Mouse (Mus musculus): ENCODE measurements around the gene Hck. TPM values are rescaled to one million over a fixed set of nuclear protein-coding genes. Genes with fewer than 3 reads are reported as not detected.

Hck gene
- total and polyA plus RNA-seq, 2 experiments from 2014 or later: 1.7 to 6.4 TPM

GRCm38 (mm10) chr2:153131019-153131418 lies 22.8 kb downstream of the Hck start:
- no peak for TF ChIP-seq EP300 (IDR thresholded peaks at IDR 0.05; ENCODE audit: low read depth)
- peak; percentile 31 for TF ChIP-seq CTCF (IDR thresholded peaks at IDR 0.05; ENCODE audit: low read depth)
- Histone ChIP-seq H3K4me3 (ENCODE audit: low read depth, low read length) (no peak overlapping the region), H3K9ac (replicated peaks; ENCODE audit: low read depth, low read length) (no peak overlapping the region), H3K27ac (ENCODE audit: low read depth) (no peak overlapping the region), H3K4me2 (ENCODE audit: low read depth, low read length) (no peak overlapping the region), H3K4me1 (ENCODE audit: control insufficient read depth, insufficient read depth) (peaks cover 6% of the 10 kb centered on the region; the same call in 1 of the 2 replicates), H3K9me3 (replicated peaks; ENCODE audit: control insufficient read depth, low read length) (no peaks in the 10 kb centered on the region), H3K36me3 (replicated peaks; ENCODE audit: control insufficient read depth, insufficient read depth, low read length) (no peaks in the 10 kb centered on the region), H3K27me3 (ENCODE audit: control insufficient read depth, insufficient read depth, low read length) (no peaks in the 10 kb centered on the region)
- DNase-seq (ENCODE audit: low spot score) (no peak), ATAC-seq (ENCODE audit: insufficient read depth, low read depth) (no peak)
- WGBS: 25% methylated on average over 6 of the region's 6 CpGs

GRCm38 (mm10) chr2:153134237-153134636 lies 26.0 kb downstream of the Hck start:
- WGBS: 30% methylated on average over 5 of the region's 5 CpGs
- no peaks in the 10 kb centered on the region for H3K36me3 ChIP-seq (replicated peaks; ENCODE audit: control insufficient read depth, insufficient read depth, low read length)
- H3K4me2 ChIP-seq (ENCODE audit: low read depth, low read length): no peak overlapping the region
- DNase-seq (ENCODE audit: low spot score): no peak
- H3K27ac ChIP-seq (ENCODE audit: low read depth): no peak overlapping the region
- H3K4me1 ChIP-seq (ENCODE audit: control insufficient read depth, insufficient read depth): peaks cover 6% of the 10 kb centered on the region; the same call in 1 of the 2 replicates
- H3K9me3 ChIP-seq (replicated peaks; ENCODE audit: control insufficient read depth, low read length): no peaks in the 10 kb centered on the region
- no peak overlapping the region for H3K4me3 ChIP-seq (ENCODE audit: low read depth, low read length)
- TF ChIP-seq EP300 (IDR thresholded peaks at IDR 0.05; ENCODE audit: low read depth): no peak
- peak; percentile 42 for TF ChIP-seq CTCF (IDR thresholded peaks at IDR 0.05; ENCODE audit: low read depth)
- no peaks in the 10 kb centered on the region for H3K27me3 ChIP-seq (ENCODE audit: control insufficient read depth, insufficient read depth, low read length)
- ATAC-seq (ENCODE audit: insufficient read depth, low read depth): peak; percentile 60
- no peak overlapping the region for H3K9ac ChIP-seq (replicated peaks; ENCODE audit: low read depth, low read length)

GRCm38 (mm10) chr2:153136211-153136610 lies 27.9 kb downstream of the Hck start:
- Histone ChIP-seq H3K9me3 (replicated peaks; ENCODE audit: control insufficient read depth, low read length) (no peaks in the 10 kb centered on the region), H3K27me3 (ENCODE audit: control insufficient read depth, insufficient read depth, low read length) (no peaks in the 10 kb centered on the region), H3K27ac (ENCODE audit: low read depth) (no peak overlapping the region), H3K4me3 (ENCODE audit: low read depth, low read length) (no peak overlapping the region), H3K36me3 (replicated peaks; ENCODE audit: control insufficient read depth, insufficient read depth, low read length) (no peaks in the 10 kb centered on the region), H3K9ac (replicated peaks; ENCODE audit: low read depth, low read length) (no peak overlapping the region), H3K4me2 (ENCODE audit: low read depth, low read length) (no peak overlapping the region), H3K4me1 (ENCODE audit: control insufficient read depth, insufficient read depth) (peaks cover 12% of the 10 kb centered on the region; the same call in 1 of the 2 replicates)
- WGBS: 69% methylated on average over 4 of the region's 4 CpGs
- TF ChIP-seq CTCF (IDR thresholded peaks at IDR 0.05; ENCODE audit: low read depth) (no peak), EP300 (IDR thresholded peaks at IDR 0.05; ENCODE audit: low read depth) (no peak)
- DNase-seq (ENCODE audit: low spot score) (no peak), ATAC-seq (ENCODE audit: insufficient read depth, low read depth) (no peak)

GRCm38 (mm10) chr2:153139158-153139557 lies 30.9 kb downstream of the Hck start:
- Histone ChIP-seq H3K4me2 (ENCODE audit: low read depth, low read length) (no peak overlapping the region), H3K9ac (replicated peaks; ENCODE audit: low read depth, low read length) (no peak overlapping the region), H3K9me3 (replicated peaks; ENCODE audit: control insufficient read depth, low read length) (no peaks in the 10 kb centered on the region), H3K36me3 (replicated peaks; ENCODE audit: control insufficient read depth, insufficient read depth, low read length) (no peaks in the 10 kb centered on the region), H3K4me3 (ENCODE audit: low read depth, low read length) (no peak overlapping the region), H3K27ac (ENCODE audit: low read depth) (no peak overlapping the region), H3K4me1 (ENCODE audit: control insufficient read depth, insufficient read depth) (0 out of 2 replicates have a peak, but pooled peaks cover 6% of the 10 kb centered on the region), H3K27me3 (ENCODE audit: control insufficient read depth, insufficient read depth, low read length) (no peaks in the 10 kb centered on the region)
- no peak for ATAC-seq (ENCODE audit: insufficient read depth, low read depth)
- TF ChIP-seq CTCF (IDR thresholded peaks at IDR 0.05; ENCODE audit: low read depth) (no peak), EP300 (IDR thresholded peaks at IDR 0.05; ENCODE audit: low read depth) (no peak)
- 82% methylated on average over 7 of the region's 7 CpGs for WGBS
- no peak for DNase-seq (ENCODE audit: low spot score)

- Histone ChIP-seq H3K4me3 (ENCODE audit: low read depth, low read length) (no peak overlapping the region), H3K4me2 (ENCODE audit: low read depth, low read length) (no peak overlapping the region), H3K36me3 (replicated peaks; ENCODE audit: control insufficient read depth, insufficient read depth, low read length) (no peaks in the 10 kb centered on the region), H3K27me3 (ENCODE audit: control insufficient read depth, insufficient read depth, low read length) (no peaks in the 10 kb centered on the region), H3K9ac (replicated peaks; ENCODE audit: low read depth, low read length) (no peak overlapping the region), H3K9me3 (replicated peaks; ENCODE audit: control insufficient read depth, low read length) (no peaks in the 10 kb centered on the region), H3K27ac (ENCODE audit: low read depth) (peak overlapping the region; percentile 78), H3K4me1 (ENCODE audit: control insufficient read depth, insufficient read depth) (0 out of 2 replicates have a peak, but pooled peaks cover 6% of the 10 kb centered on the region)
- DNase-seq (ENCODE audit: low spot score) (peak; percentile 57), ATAC-seq (ENCODE audit: insufficient read depth, low read depth) (peak; percentile 88)
- no peak for TF ChIP-seq CTCF (IDR thresholded peaks at IDR 0.05; ENCODE audit: low read depth)
- TF ChIP-seq EP300 (IDR thresholded peaks at IDR 0.05; ENCODE audit: low read depth): 0 out of 2 replicates have a peak, but pooled peaks have one; percentile 35
- 8% methylated on average over 9 of the region's 9 CpGs for WGBS
These were observed 31.8 kb downstream of the Hck start for GRCm38 (mm10) chr2:153139996-153140613.
